8 mouse cellular contexts compared by ENCODE assay signal in genomic region chr10:79932736-79933135, GRCm38 (mm10). TPM values are rescaled to one million over a fixed set of nuclear protein-coding genes. Genes with fewer than 3 reads are reported as not detected.
DNase-seq lines count a peak whose midpoint lies in the region; ATAC-seq lines count a peak whose summit lies in the region.

No protein-coding gene starts in this region.

- no peak overlapping the region for H3K4me3 ChIP-seq in forebrain, embryonic 12.5 days (replicated peaks)
- H3K4me3 ChIP-seq in forebrain, embryonic 16.5 days (replicated peaks; ENCODE audit: low read length): no peak overlapping the region
- H3K4me3 ChIP-seq in hindbrain, embryonic 14.5 days (replicated peaks; ENCODE audit: low read length): no peak overlapping the region
- H3K4me3 ChIP-seq in liver, embryonic 13.5 days (replicated peaks): no peak overlapping the region
- H3K4me3 ChIP-seq in neural tube, embryonic 12.5 days: no peak overlapping the region

- no peaks in the 10 kb centered on the region for H3K27me3 ChIP-seq in forebrain, embryonic 12.5 days
- H3K27me3 ChIP-seq in forebrain, embryonic 16.5 days (replicated peaks; ENCODE audit: control insufficient read depth, insufficient read depth, low read length): no peaks in the 10 kb centered on the region
- H3K27me3 ChIP-seq in hindbrain, embryonic 14.5 days (ENCODE audit: control insufficient read depth, insufficient read depth, low read length): no peaks in the 10 kb centered on the region
- H3K27me3 ChIP-seq in liver, embryonic 13.5 days: no peaks in the 10 kb centered on the region
- no peaks in the 10 kb centered on the region for H3K27me3 ChIP-seq in neural tube, embryonic 12.5 days (replicated peaks)

- 0 out of 2 replicates have a peak overlapping the region, but pooled peaks have one; percentile 9 for H3K27ac ChIP-seq in forebrain, embryonic 12.5 days
- H3K27ac ChIP-seq in forebrain, embryonic 16.5 days (ENCODE audit: low read length): no peak overlapping the region
- H3K27ac ChIP-seq in hindbrain, embryonic 14.5 days: peak overlapping the region; percentile 49; the same call in 1 of the 2 replicates
- peak overlapping the region; percentile 39; the same call in 1 of the 2 replicates for H3K27ac ChIP-seq in liver, embryonic 13.5 days
- peak overlapping the region; percentile 16; the same call in 1 of the 2 replicates for H3K27ac ChIP-seq in neural tube, embryonic 12.5 days

- ATAC-seq in forebrain, embryonic 12.5 days (ENCODE audit: low FRiP score): no peak
- ATAC-seq in forebrain, embryonic 16.5 days: no peak
- no peak for ATAC-seq in hindbrain, embryonic 14.5 days (ENCODE audit: low FRiP score)
- no peak for ATAC-seq in liver, embryonic 13.5 days (ENCODE audit: low read depth)
- no peak for ATAC-seq in neural tube, embryonic 12.5 days (ENCODE audit: low FRiP score, low read depth)
- no peak for ATAC-seq in CD4-positive, CD25-positive, alpha-beta regulatory T cell, adult 4 months

- H3K36me3 ChIP-seq in forebrain, embryonic 12.5 days (replicated peaks): peaks cover 40% of the 10 kb centered on the region
- H3K36me3 ChIP-seq in forebrain, embryonic 16.5 days (ENCODE audit: control insufficient read depth, insufficient read depth): no peaks in the 10 kb centered on the region
- H3K36me3 ChIP-seq in hindbrain, embryonic 14.5 days (replicated peaks; ENCODE audit: control insufficient read depth, insufficient read depth): peaks cover 24% of the 10 kb centered on the region
- H3K36me3 ChIP-seq in liver, embryonic 13.5 days: peaks cover 52% of the 10 kb centered on the region
- peaks cover 48% of the 10 kb centered on the region for H3K36me3 ChIP-seq in neural tube, embryonic 12.5 days

- H3K4me2 ChIP-seq in forebrain, embryonic 12.5 days: peak overlapping the region; percentile 4; the same call in 1 of the 2 replicates
- H3K4me2 ChIP-seq in forebrain, embryonic 16.5 days (ENCODE audit: low read length): no peak overlapping the region
- no peak overlapping the region for H3K4me2 ChIP-seq in hindbrain, embryonic 14.5 days (replicated peaks)
- H3K4me2 ChIP-seq in liver, embryonic 13.5 days: 0 out of 2 replicates have a peak overlapping the region, but pooled peaks have one; percentile 8
- peak overlapping the region; percentile 26 for H3K4me2 ChIP-seq in neural tube, embryonic 12.5 days (replicated peaks)

- DNase-seq in adipocyte (ENCODE audit: low spot score): peak; percentile 65
- DNase-seq in gastrocnemius, adult 8-10 months (ENCODE audit: low spot score in 2 of 2): peak; percentile 59 to 75
- no peak for DNase-seq in hindbrain, embryonic 14.5 days (ENCODE audit: low spot score)
- no peak for DNase-seq in liver, embryonic 13.5 days

- no peaks in the 10 kb centered on the region for H3K9me3 ChIP-seq in forebrain, embryonic 12.5 days
- H3K9me3 ChIP-seq in forebrain, embryonic 16.5 days (ENCODE audit: control insufficient read depth, low read length): no peaks in the 10 kb centered on the region
- H3K9me3 ChIP-seq in hindbrain, embryonic 14.5 days (ENCODE audit: control insufficient read depth, low read length): no peaks in the 10 kb centered on the region
- no peaks in the 10 kb centered on the region for H3K9me3 ChIP-seq in liver, embryonic 13.5 days (replicated peaks)
- no peaks in the 10 kb centered on the region for H3K9me3 ChIP-seq in neural tube, embryonic 12.5 days

- no peak overlapping the region for H3K9ac ChIP-seq in forebrain, embryonic 12.5 days
- H3K9ac ChIP-seq in forebrain, embryonic 16.5 days (replicated peaks; ENCODE audit: low read depth, low read length): no peak overlapping the region
- no peak overlapping the region for H3K9ac ChIP-seq in hindbrain, embryonic 14.5 days
- no peak overlapping the region for H3K9ac ChIP-seq in liver, embryonic 13.5 days
- H3K9ac ChIP-seq in neural tube, embryonic 12.5 days: peak overlapping the region; percentile 41; the same call in 1 of the 2 replicates

- 30% methylated on average over 8 of the region's 8 CpGs for WGBS in forebrain, embryonic 12.5 days
- WGBS in forebrain, embryonic 16.5 days: 26% methylated on average over 8 of the region's 8 CpGs
- WGBS in hindbrain, embryonic 14.5 days: 21% methylated on average over 8 of the region's 8 CpGs
- 69% methylated on average over 8 of the region's 8 CpGs for WGBS in liver, embryonic 13.5 days (ENCODE audit: insufficient replicate concordance)
- 16% methylated on average over 8 of the region's 8 CpGs for WGBS in neural tube, embryonic 12.5 days

- H3K4me1 ChIP-seq in forebrain, embryonic 12.5 days: peaks cover 60% of the 10 kb centered on the region
- H3K4me1 ChIP-seq in forebrain, embryonic 16.5 days (replicated peaks; ENCODE audit: control insufficient read depth, insufficient read depth, low read length): peaks cover 30% of the 10 kb centered on the region
- peaks cover 38% of the 10 kb centered on the region for H3K4me1 ChIP-seq in hindbrain, embryonic 14.5 days (replicated peaks; ENCODE audit: control insufficient read depth, insufficient read depth, low read length)
- H3K4me1 ChIP-seq in liver, embryonic 13.5 days (replicated peaks): peaks cover 96% of the 10 kb centered on the region
- H3K4me1 ChIP-seq in neural tube, embryonic 12.5 days: peaks cover 72% of the 10 kb centered on the region

RNA-seq across cellular contexts. Expression of gene Arid3a, which starts 5.9 kb away (rescaled TPM):
- 4.5 and 4.7 TPM in 2 replicates for polyA plus RNA-seq in forebrain, embryonic 12.5 days (2016; fragmentation: Nextera tagmentation; extraction: Ambion mirVana)
- polyA plus RNA-seq in forebrain, embryonic 16.5 days (2015; fragmentation: Nextera tagmentation; extraction: Ambion mirVana): 2.4 and 3.5 TPM in 2 replicates
- 1 to 10 TPM; 1.5 to 2.3 (median 2.1) TPM for total RNA-seq in gastrocnemius, adult 8-10 months (2022)
- 3.4 and 3.8 TPM in 2 replicates for polyA plus RNA-seq in hindbrain, embryonic 14.5 days (2014; fragmentation: Nextera tagmentation; extraction: Ambion mirVana)
- polyA plus RNA-seq in liver, embryonic 13.5 days (2015; fragmentation: Nextera tagmentation; extraction: Ambion mirVana): 5.4 and 5.7 TPM in 2 replicates
- polyA plus RNA-seq in neural tube, embryonic 12.5 days (2016; fragmentation: Nextera tagmentation; extraction: Ambion mirVana): 4.9 and 7.7 TPM in 2 replicates
- polyA plus RNA-seq in CD4-positive, CD25-positive, alpha-beta regulatory T cell, adult 4 months (2017; shearing (Covaris generic)): 1 to 10 TPM; 2.7 to 3.3 TPM

RNA-seq across cellular contexts. Expression of gene R3hdm4, which starts 11.7 kb away (rescaled TPM):
- polyA plus RNA-seq in forebrain, embryonic 12.5 days (2016; fragmentation: Nextera tagmentation; extraction: Ambion mirVana): 162 and 173 TPM in 2 replicates
- polyA plus RNA-seq in forebrain, embryonic 16.5 days (2015; fragmentation: Nextera tagmentation; extraction: Ambion mirVana): 289 and 309 TPM in 2 replicates
- total RNA-seq in gastrocnemius, adult 8-10 months (2022): 100 to 1,000 TPM; 124 to 137 (median 129) TPM
- polyA plus RNA-seq in hindbrain, embryonic 14.5 days (2014; fragmentation: Nextera tagmentation; extraction: Ambion mirVana): 228 and 232 TPM in 2 replicates
- 63.0 and 63.8 TPM in 2 replicates for polyA plus RNA-seq in liver, embryonic 13.5 days (2015; fragmentation: Nextera tagmentation; extraction: Ambion mirVana)
- 185 and 186 TPM in 2 replicates for polyA plus RNA-seq in neural tube, embryonic 12.5 days (2016; fragmentation: Nextera tagmentation; extraction: Ambion mirVana)
- polyA plus RNA-seq in CD4-positive, CD25-positive, alpha-beta regulatory T cell, adult 4 months (2017; shearing (Covaris generic)): 100 to 1,000 TPM in 1 of 2 experiments, 10 to 100 TPM in 1; 93.5 to 104 TPM

RNA-seq across cellular contexts. Expression of gene Kiss1r, which starts 16.0 kb away (rescaled TPM):
- polyA plus RNA-seq in forebrain, embryonic 12.5 days (2016; fragmentation: Nextera tagmentation; extraction: Ambion mirVana): 0.96 and 1.1 TPM in 2 replicates
- polyA plus RNA-seq in forebrain, embryonic 16.5 days (2015; fragmentation: Nextera tagmentation; extraction: Ambion mirVana): 2.7 and 3.6 TPM in 2 replicates
- total RNA-seq in gastrocnemius, adult 8-10 months (2022): under 1 TPM; 0.13 to 0.36 (median 0.22) TPM
- polyA plus RNA-seq in hindbrain, embryonic 14.5 days (2014; fragmentation: Nextera tagmentation; extraction: Ambion mirVana): 1.7 and 2.6 TPM in 2 replicates
- polyA plus RNA-seq in liver, embryonic 13.5 days (2015; fragmentation: Nextera tagmentation; extraction: Ambion mirVana): 0.19 and 0.28 TPM in 2 replicates
- polyA plus RNA-seq in neural tube, embryonic 12.5 days (2016; fragmentation: Nextera tagmentation; extraction: Ambion mirVana): 1.1 and 1.3 TPM in 2 replicates
- under 1 TPM in 1 of 2 experiments, not detected in 1; 0.09 TPM for polyA plus RNA-seq in CD4-positive, CD25-positive, alpha-beta regulatory T cell, adult 4 months (2017; shearing (Covaris generic))

RNA-seq across cellular contexts. Expression of gene Gm26602, which starts 22.1 kb away (rescaled TPM):
- polyA plus RNA-seq in forebrain, embryonic 12.5 days (2016; fragmentation: Nextera tagmentation; extraction: Ambion mirVana): 35.1 and 53.2 TPM in 2 replicates
- polyA plus RNA-seq in forebrain, embryonic 16.5 days (2015; fragmentation: Nextera tagmentation; extraction: Ambion mirVana): 17.7 and 36.3 TPM in 2 replicates
- not detected for total RNA-seq in gastrocnemius, adult 8-10 months (2022)
- 1.1 TPM in 1 of 2 replicates, not detected in the other for polyA plus RNA-seq in hindbrain, embryonic 14.5 days (2014; fragmentation: Nextera tagmentation; extraction: Ambion mirVana)
- 11.3 TPM in 1 of 2 replicates, not detected in the other for polyA plus RNA-seq in liver, embryonic 13.5 days (2015; fragmentation: Nextera tagmentation; extraction: Ambion mirVana)
- polyA plus RNA-seq in neural tube, embryonic 12.5 days (2016; fragmentation: Nextera tagmentation; extraction: Ambion mirVana): 28.4 and 40.5 TPM in 2 replicates
- polyA plus RNA-seq in CD4-positive, CD25-positive, alpha-beta regulatory T cell, adult 4 months (2017; shearing (Covaris generic)): not detected

RNA-seq across cellular contexts. Expression of gene Med16, which starts 24.0 kb away (rescaled TPM):
- polyA plus RNA-seq in forebrain, embryonic 12.5 days (2016; fragmentation: Nextera tagmentation; extraction: Ambion mirVana): 59.9 and 62.3 TPM in 2 replicates
- polyA plus RNA-seq in forebrain, embryonic 16.5 days (2015; fragmentation: Nextera tagmentation; extraction: Ambion mirVana): 53.8 and 54.0 TPM in 2 replicates
- 10 to 100 TPM; 30.8 to 37.1 (median 32.9) TPM for total RNA-seq in gastrocnemius, adult 8-10 months (2022)
- 42.0 and 42.5 TPM in 2 replicates for polyA plus RNA-seq in hindbrain, embryonic 14.5 days (2014; fragmentation: Nextera tagmentation; extraction: Ambion mirVana)
- 16.9 and 19.0 TPM in 2 replicates for polyA plus RNA-seq in liver, embryonic 13.5 days (2015; fragmentation: Nextera tagmentation; extraction: Ambion mirVana)
- 60.5 and 62.6 TPM in 2 replicates for polyA plus RNA-seq in neural tube, embryonic 12.5 days (2016; fragmentation: Nextera tagmentation; extraction: Ambion mirVana)
- 1 to 10 TPM; 5.0 to 7.7 TPM for polyA plus RNA-seq in CD4-positive, CD25-positive, alpha-beta regulatory T cell, adult 4 months (2017; shearing (Covaris generic))

Comparison
In these comparisons a context has a peak if more than half of its experiments do, and no peak if none do; other contexts are left out.
1. H3K4me2 ChIP-seq: peak in forebrain, embryonic 12.5 days (single experiment), liver, embryonic 13.5 days (single experiment) and neural tube, embryonic 12.5 days (single experiment); none in forebrain, embryonic 16.5 days (single experiment) and hindbrain, embryonic 14.5 days (single experiment).
2. DNase-seq: peak in adipocyte (single experiment) and gastrocnemius, adult 8-10 months (2 of 2); none in hindbrain, embryonic 14.5 days (single experiment) and liver, embryonic 13.5 days (single experiment).